Mouse (Mus musculus) gastrocnemius, adult 8-10 months (tissue): ENCODE measurements around the gene Tmem238l. TPM values are rescaled to one million over a fixed set of nuclear protein-coding genes. Genes with fewer than 3 reads are reported as not detected.
A peak's percentile ranks its signal among the peaks of the same experiment; 100 is the strongest.

ENCODE experiments used
- DNase-seq, 2 experiments: peaks; one replicate each; pipeline ENCODE4 v3.0.0; 2022; ENCODE audit warnings: low spot score in 2 of 2
- total RNA-seq, 4 experiments: library from RNA; stranded (reverse); gene quantifications; 2 replicates each; pipeline ENCODE4 v1.2.4; 2022

Tmem238l gene
- total RNA-seq, 4 experiments from 2014 or later: not detected

- DNase-seq: no peak
Measured at GRCm38 (mm10) chr11:66975606-66976330, 19.3 kb downstream of the Tmem238l start.

GRCm38 (mm10) chr11:66981336-66982115 is 25.1 kb downstream of the Tmem238l start:
- no peak for DNase-seq

DNA sequence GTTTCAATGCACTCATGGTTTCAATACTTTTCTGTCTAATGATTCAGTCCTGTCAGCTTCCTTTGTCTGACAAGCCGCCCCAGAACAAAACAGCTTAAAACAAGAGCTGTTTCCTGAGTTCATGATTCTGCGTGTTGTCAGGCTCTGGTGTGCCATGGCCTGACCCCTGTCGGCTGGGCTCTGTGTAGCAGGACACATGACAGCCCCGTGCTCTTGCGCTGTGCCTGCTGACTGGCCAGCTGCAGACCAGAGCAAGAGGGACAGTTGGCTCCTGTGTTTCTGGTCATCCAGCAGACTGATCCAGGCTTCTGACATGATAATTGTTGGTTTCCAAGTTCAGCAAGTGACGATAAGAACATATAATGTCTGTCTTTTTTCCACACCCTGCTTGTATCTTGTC is 26.4 kb downstream of the Tmem238l start:
- peak in 1 of 2 experiments; percentile 21 for DNase-seq

GRCm38 (mm10) chr11:66983422-66984164 is 27.2 kb downstream of the Tmem238l start:
- no peak for DNase-seq

DNA sequence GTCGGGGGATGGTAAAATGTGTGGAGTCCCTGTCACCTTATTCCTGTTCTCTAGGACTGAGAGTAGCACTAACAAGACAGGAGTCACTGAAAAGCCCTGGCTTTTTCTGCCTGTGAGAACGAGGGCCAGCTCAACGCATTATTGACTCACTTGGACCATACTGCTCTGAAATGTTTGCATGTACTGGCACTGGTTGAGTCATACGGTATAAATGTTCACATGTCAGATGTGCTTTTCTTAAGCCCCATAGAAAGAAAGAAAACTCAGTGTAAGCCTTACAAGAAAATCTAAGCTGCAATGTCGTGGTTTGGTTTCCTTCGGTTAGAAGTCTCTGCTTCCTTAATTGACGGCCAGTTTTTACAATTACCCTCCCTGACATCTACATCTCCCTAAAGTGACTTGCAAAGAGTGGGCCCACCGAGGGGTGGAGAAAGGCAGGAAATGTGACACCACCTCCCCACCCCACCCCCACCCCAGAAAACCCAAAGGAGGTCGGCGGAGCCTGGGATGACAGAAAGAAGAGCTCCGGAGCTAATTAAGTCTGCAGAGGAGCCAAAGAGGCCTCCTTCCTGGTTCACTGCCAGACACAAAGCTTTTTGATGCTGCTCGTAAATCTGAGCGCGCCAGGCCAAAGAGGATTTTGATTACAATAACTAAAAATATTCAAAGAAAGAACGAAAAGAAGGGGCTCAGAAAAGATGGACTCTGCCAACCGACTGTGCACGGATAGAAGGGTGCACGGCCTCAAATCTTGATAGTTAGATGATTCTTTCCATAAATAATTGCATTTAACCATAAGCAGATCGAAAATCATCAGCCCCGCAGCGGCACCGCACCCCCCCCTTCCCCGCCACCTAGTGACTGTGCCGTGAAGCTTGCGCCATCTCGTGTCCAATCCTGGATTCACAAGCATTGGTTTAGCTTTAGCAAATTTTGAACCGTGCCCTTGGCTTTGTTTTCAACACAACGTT is 28.0 kb downstream of the Tmem238l start:
- peak; percentile 35 to 49 for DNase-seq

DNA sequence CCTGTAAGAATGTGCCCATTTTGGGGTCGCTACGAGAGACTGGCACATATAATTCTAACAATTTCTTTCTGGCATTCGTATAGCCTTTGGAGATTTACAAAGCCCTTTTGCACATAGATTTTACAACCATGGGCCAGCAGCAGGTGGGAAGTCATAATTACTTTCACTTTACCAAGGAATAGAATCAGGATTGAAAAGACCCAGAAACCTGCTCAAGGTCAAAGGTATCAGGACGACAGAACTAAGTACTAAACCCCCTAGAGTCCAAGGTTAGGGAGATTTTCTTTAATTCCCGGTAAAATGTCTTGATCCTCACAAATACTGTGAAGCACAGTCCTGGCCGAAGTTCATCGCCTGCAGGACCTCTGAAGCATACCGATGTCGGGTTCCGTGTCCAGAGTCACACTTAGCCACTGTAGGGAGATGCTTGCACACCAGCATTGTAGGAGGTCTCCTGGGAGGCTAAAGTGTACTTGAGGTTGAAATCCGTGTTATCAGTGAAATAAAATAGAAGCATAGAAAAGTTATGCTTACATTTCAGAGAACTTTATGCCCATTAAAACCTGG is 28.8 kb downstream of the Tmem238l start:
- DNase-seq: no peak

GRCm38 (mm10) chr11:66992150-66992549 is 35.7 kb downstream of the Tmem238l start:
- no peak for DNase-seq

DNA sequence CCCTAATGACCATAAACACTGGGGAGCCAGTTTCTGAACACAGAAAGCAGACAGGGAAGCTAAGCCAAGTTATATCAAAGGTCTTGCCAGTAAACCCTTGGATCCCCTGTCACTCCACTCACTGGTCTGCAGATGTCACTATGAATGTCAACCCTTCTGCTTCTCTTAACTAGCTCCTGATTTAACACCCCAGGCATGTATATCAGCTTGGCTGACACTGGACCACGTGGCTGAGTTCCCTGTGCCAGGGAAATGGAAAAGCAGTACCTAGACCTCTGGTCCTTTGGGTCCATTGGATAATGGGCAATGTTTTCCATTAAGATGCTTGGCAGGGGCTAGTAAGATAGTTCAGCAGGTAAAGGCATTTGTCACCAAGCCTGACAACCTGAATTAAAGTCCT is 37.2 kb downstream of the Tmem238l start:
- DNase-seq: no peak

- no peak for DNase-seq
Measured at GRCm38 (mm10) chr11:66996446-66996845, 40.0 kb downstream of the Tmem238l start.

DNA sequence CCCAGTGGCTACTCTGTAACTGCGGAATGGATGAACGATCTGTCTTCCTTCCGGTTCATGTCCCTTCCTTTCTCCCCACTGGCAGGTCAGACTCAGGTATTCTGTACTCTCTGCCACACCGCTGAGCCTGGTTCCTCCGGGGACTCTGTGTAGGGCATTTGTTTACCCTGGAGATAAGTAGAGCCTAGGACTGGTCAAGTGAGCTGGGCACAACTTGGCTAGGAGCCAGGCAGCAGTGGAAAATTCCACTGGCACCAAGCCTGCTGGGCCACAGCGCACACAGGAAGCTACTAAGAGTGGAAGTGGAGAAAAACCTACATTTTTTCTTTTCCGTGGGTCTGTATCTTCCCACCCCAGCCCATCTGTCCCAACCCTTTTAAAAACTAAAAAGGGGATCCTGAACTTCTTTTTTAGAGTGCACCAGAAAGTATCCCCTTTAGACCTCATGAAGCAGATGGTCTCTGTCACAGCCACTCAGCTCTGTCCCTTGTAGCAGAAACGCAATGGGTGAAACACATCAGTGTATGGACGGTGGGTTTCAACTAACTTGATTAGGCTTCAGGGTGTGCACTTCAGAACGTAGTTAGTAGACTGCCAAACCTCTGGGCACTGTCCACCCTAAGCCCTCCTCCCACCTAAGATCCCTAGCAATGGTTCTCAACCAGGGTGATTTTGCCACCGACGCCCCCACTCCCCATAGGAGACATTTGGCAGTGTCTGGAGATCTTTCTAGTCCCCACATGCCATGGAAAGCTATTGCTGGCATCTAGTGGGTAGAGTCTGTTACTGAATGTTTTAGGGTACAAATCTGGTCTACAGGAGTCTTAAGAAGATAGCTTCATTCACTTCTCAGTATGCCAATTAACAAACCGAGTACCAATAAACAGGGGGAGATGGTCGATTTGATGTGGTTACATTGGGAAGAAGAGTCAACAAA is 42.3 kb downstream of the Tmem238l start:
- DNase-seq: no peak

DNA sequence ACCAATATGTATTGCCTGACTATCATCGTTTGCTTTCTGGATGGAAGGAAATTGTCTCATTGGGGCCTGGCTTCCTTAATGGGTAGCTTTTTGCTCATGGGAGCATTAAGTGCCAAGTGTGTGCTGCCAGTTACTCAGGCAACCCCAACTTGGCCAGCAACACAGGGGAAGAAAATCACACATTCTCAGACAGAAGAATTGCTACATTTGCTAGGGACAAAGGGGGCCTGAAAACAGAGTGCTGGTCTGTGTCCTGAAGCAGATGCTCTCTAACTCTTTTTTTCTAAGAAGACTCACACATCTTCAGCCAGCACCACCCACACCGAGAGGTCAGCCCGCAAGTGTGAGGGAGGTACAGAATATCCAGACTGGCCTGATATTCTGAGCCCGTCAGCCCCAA is 44.2 kb downstream of the Tmem238l start:
- no peak for DNase-seq

- no peak for DNase-seq
Measured at GRCm38 (mm10) chr11:67001717-67002116, 45.3 kb downstream of the Tmem238l start.

DNA sequence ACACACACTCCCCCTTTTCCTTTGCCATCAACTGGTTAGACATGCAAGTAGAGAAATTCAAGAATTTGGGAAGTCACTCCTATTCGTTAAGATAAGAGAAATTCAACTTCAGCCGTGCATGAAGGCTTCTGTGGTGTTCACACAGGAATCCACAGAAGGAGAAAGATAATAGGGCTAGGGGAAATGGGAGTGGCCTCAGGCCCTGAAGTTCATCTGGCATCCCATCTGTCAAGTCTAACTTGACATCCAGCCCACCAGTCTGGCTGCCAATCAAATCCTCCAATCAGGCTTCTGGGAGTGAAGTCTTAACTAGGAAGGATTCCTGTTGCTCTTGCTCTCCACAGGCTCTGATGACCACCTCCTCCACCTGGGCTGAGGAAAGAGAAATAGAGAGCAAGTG is 46.5 kb downstream of the Tmem238l start:
- DNase-seq: no peak

DNA sequence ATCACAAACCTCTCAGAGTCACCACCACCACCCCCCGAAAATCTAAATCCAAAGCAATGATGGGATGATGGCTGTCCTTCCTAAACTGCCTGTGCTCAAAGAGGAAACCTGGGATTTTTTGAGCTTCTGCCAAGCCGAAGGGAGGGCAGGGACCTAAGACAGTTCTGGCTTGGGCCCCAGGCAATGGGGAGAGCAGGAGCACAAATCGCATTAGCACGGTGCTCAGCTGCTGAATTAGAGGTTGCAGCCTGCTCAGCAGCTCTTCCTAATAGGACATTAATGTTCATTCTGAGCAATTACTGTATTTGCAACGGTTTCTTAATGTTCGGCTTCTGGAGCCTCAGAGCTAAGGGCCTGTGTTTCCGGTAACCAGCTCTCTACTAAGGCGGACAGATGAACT is 51.5 kb downstream of the Tmem238l start:
- no peak for DNase-seq

- no peak for DNase-seq
Measured at GRCm38 (mm10) chr11:67008528-67008927, 52.1 kb downstream of the Tmem238l start.

DNA sequence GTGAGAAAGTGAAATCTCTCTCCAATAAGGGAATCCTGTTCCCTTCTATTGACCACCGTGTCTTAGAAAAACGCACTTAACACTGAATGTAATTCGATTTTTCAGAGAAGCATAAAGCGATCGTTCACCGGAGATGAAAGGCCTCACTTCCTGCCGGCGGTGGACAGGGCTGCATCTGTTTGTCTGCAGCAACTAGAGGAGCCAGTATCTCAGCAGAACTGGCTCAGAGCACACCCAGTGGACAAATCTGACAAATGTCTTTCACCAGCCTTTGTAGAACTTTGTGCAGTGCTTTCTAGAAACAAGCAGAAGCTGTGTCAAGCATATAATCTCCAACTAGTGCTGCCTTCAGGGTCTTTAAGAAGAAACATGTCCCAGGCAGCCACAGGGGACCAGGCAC is 54.0 kb downstream of the Tmem238l start:
- no peak for DNase-seq

DNA sequence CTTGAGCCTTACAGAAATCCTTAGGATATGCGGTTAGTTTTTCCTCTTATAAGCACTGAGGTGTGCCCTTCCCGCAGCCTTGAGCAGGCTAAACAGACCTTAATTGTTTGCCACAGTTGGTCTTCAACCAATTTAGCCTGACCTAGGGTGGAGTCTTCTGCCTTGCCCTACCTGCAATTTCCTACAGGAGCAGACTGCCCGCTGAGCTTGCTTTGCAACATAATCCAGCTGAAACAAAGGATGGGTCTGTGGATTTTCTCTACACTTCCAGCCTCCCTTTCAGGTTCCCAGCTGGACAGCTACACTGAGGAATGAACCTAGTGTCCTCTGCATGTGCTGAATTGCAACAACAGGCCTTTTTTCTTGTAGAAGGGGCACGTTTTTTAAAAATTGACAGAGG is 55.2 kb downstream of the Tmem238l start:
- DNase-seq: no peak
